Mouse (Mus musculus) 3T3-L1 (cell line): ENCODE measurements around the gene Gm20888.
"Not testable (repeated sequence)": the region's sequence is repeated elsewhere in the genome, so short reads cannot be mapped to it uniquely, and the experiment has no call there.

Experiments used
- DNase-seq: peaks from one replicate; pipeline ENCODE4 v3.0.0-alpha.2; 2015; ENCODE audit warnings: low read depth, low spot score

Gm20888 gene

DNA sequence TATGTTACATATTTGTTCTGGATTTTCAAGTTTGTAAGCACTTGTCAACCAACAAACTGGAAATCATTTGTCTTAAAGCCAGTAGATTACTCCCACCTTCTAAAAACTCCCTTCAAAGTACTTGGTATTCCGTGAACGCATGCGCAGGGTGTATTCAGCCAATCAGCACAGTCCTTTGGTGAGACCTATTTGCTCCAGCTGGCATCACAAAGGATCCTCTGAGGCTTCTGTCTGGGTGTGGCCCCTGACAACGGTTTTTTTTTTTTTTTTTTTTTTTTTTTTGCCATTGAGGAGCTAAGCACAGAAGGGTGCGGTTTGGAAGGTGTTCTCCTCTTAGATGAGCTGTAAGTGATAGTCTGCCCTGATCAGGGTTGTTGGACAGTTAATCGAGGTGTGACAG is at the start of gene Gm20888:
Gm20888 (plus strand) TSS at position 301 of the 400 bp plus-strand sequence.
- not testable (repeated sequence) for DNase-seq
